Mouse (Mus musculus): ENCODE data around the gene Abi2. TPM values are rescaled to one million over a fixed set of nuclear protein-coding genes. Genes with fewer than 3 reads are reported as not detected.

Gene Abi2
- polyA plus RNA-seq, 1 experiment from 2014 or later = 55.0 TPM

GRCm38 (mm10) chr1:60490510-60490909 is 81.1 kb downstream of the Abi2 start:
- H3K9ac ChIP-seq = no peak overlapping the region
- H3K4me1 ChIP-seq = no peaks in the 10 kb centered on the region
- H3K4me3 ChIP-seq = no peak overlapping the region
- no peak for ATAC-seq
- no peak overlapping the region for H3K4me2 ChIP-seq
- no peaks in the 10 kb centered on the region for H3K27me3 ChIP-seq
- no peak overlapping the region for H3K27ac ChIP-seq
- 68% methylated on average over 4 of the region's 4 CpGs for WGBS
- H3K36me3 ChIP-seq (ENCODE audit: poor library complexity, severe bottlenecking) = peaks cover 84% of the 10 kb centered on the region
- no peaks in the 10 kb centered on the region for H3K9me3 ChIP-seq (replicated peaks)

GRCm38 (mm10) chr1:60492404-60492803 is 83.0 kb downstream of the Abi2 start:
- peaks cover 86% of the 10 kb centered on the region for H3K36me3 ChIP-seq (ENCODE audit: poor library complexity, severe bottlenecking)
- WGBS = 79% methylated on average over 5 of the region's 5 CpGs

GRCm38 (mm10) chr1:60493421-60493820 is 84.0 kb downstream of the Abi2 start:
- peaks cover 86% of the 10 kb centered on the region for H3K36me3 ChIP-seq (ENCODE audit: poor library complexity, severe bottlenecking)
- no peak overlapping the region for H3K27ac ChIP-seq
- H3K9me3 ChIP-seq (replicated peaks) = no peaks in the 10 kb centered on the region
- H3K27me3 ChIP-seq = no peaks in the 10 kb centered on the region
- 91% methylated on average over 6 of the region's 6 CpGs for WGBS
- H3K9ac ChIP-seq = no peak overlapping the region
- no peak overlapping the region for H3K4me2 ChIP-seq
- H3K4me3 ChIP-seq = no peak overlapping the region
- ATAC-seq = no peak
- no peaks in the 10 kb centered on the region for H3K4me1 ChIP-seq

More at GRCm38 (mm10) chr1:60492404-60492803, 83.0 kb downstream of the Abi2 start:
- H3K4me3 ChIP-seq = no peak overlapping the region
- H3K27me3 ChIP-seq = no peaks in the 10 kb centered on the region
- H3K4me1 ChIP-seq = no peaks in the 10 kb centered on the region
- H3K9me3 ChIP-seq (replicated peaks) = no peaks in the 10 kb centered on the region
- H3K4me2 ChIP-seq = no peak overlapping the region
- no peak for ATAC-seq
- no peak overlapping the region for H3K27ac ChIP-seq
- no peak overlapping the region for H3K9ac ChIP-seq

- H3K9ac ChIP-seq = no peak overlapping the region
- H3K27ac ChIP-seq = no peak overlapping the region
- H3K27me3 ChIP-seq = no peaks in the 10 kb centered on the region
- no peak for ATAC-seq
- no peak overlapping the region for H3K4me3 ChIP-seq
- H3K4me2 ChIP-seq = no peak overlapping the region
- 84% methylated on average over 5 of the region's 5 CpGs for WGBS
- no peaks in the 10 kb centered on the region for H3K9me3 ChIP-seq (replicated peaks)
- no peaks in the 10 kb centered on the region for H3K4me1 ChIP-seq
- peaks cover 34% of the 10 kb centered on the region for H3K36me3 ChIP-seq (ENCODE audit: poor library complexity, severe bottlenecking)
These were observed 94.0 kb downstream of the Abi2 start for GRCm38 (mm10) chr1:60503456-60503855.

GRCm38 (mm10) chr1:60510584-60510983 is 101.2 kb downstream of the Abi2 start:
- ATAC-seq = no peak
- no peak overlapping the region for H3K4me3 ChIP-seq
- no peak overlapping the region for H3K27ac ChIP-seq
- H3K4me2 ChIP-seq = no peak overlapping the region
- peaks cover 16% of the 10 kb centered on the region for H3K36me3 ChIP-seq (ENCODE audit: poor library complexity, severe bottlenecking)
- no peak overlapping the region for H3K9ac ChIP-seq
- H3K4me1 ChIP-seq = no peaks in the 10 kb centered on the region
- no peaks in the 10 kb centered on the region for H3K9me3 ChIP-seq (replicated peaks)
- WGBS = 86% methylated on average over 2 of the region's 2 CpGs
- no peaks in the 10 kb centered on the region for H3K27me3 ChIP-seq

- WGBS = 90% methylated on average over 6 of the region's 6 CpGs
- Histone ChIP-seq H3K4me1 (no peaks in the 10 kb centered on the region), H3K9ac (no peak overlapping the region), H3K4me2 (no peak overlapping the region), H3K36me3 (ENCODE audit: poor library complexity, severe bottlenecking) (peaks cover 53% of the 10 kb centered on the region), H3K9me3 (replicated peaks) (no peaks in the 10 kb centered on the region), H3K27me3 (no peaks in the 10 kb centered on the region), H3K4me3 (no peak overlapping the region), H3K27ac (no peak overlapping the region)
- no peak for ATAC-seq
These were observed 120.7 kb downstream of the Abi2 start for GRCm38 (mm10) chr1:60530107-60530506.

GRCm38 (mm10) chr1:60530636-60531035 is 121.2 kb downstream of the Abi2 start:
- Histone ChIP-seq H3K9me3 (replicated peaks) (no peaks in the 10 kb centered on the region), H3K27ac (no peak overlapping the region), H3K27me3 (no peaks in the 10 kb centered on the region), H3K4me3 (no peak overlapping the region), H3K36me3 (ENCODE audit: poor library complexity, severe bottlenecking) (peaks cover 49% of the 10 kb centered on the region), H3K4me1 (no peaks in the 10 kb centered on the region), H3K9ac (no peak overlapping the region), H3K4me2 (no peak overlapping the region)
- WGBS = 90% methylated on average over 2 of the region's 2 CpGs
- no peak for ATAC-seq

Other genes starting within 250 kb of the Abi2 start
- gene Nbeal1, start 229.0 kb upstream of the Abi2 start, polyA plus RNA-seq (2015; fragmentation: Nextera tagmentation; extraction: Ambion mirVana) = 6.8 and 8.8 TPM in 2 replicates
- gene Cyp20a1, start 66.3 kb upstream of the Abi2 start, polyA plus RNA-seq (2015; fragmentation: Nextera tagmentation; extraction: Ambion mirVana) = 14.5 and 14.6 TPM in 2 replicates
- gene Raph1, start 157.5 kb downstream of the Abi2 start, polyA plus RNA-seq (2015; fragmentation: Nextera tagmentation; extraction: Ambion mirVana) = 20.7 and 22.7 TPM in 2 replicates

Data from forebrain, embryonic 13.5 days (tissue).